In the genomic region with DNA sequence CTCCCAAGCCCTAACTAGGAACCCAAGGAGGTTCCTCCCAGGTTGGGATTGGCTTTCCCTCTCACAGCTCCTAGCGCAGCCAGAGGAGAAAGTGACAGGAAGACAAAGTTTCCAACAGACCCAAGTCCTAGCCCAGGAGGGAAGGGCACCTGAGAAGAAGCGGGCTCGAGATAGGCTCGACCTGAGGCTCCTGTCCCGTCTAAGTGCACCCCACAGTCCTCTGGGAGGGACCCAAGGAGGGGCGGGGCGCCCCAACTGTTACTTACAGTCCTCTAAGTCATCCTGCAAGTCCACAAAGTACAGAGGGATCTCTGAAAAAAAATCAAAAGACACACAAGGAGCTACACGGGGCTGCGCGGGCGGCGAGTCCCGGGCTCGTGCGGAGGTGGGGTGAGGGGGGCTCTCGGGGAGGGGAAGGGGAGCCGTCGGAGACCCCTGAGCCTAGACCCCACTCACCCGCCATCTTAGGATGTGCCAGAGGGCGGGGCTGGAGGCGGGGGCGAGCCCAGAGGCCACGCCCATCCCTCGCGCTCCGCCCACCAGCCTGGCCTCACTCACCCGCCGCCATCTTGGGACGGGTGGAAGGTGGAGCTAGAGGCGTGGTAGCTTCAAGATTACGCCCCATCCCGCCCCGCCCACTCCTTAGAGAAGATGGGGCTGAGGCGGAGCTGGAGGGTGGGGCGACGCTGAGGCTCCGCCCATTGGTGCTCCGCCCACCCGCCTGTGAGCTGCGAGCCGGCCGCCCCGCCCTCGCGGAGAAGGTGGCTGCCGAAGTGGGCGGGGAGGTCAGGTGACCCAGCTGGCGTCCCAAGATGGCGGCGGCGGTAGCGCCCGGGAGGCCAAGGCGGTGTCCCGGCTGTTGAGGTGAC, we compare ENCODE assay signal across 8 mouse cellular contexts. TPM values are rescaled to one million over a fixed set of nuclear protein-coding genes. Genes with fewer than 3 reads are reported as not detected.
A peak's percentile ranks its signal among the peaks of the same experiment; 100 is the strongest.
DNase-seq lines count a peak whose midpoint lies in the region; ATAC-seq and TF ChIP-seq lines count a peak whose summit lies in the region.

A gene (plus strand): TSS at position 704 of the 869 bp plus-strand sequence.

- peaks cover 33% of the 10 kb centered on the region for H3K4me1 ChIP-seq in heart, embryonic 12.5 days (replicated peaks)
- H3K4me1 ChIP-seq in kidney, postnatal 0 days (replicated peaks; ENCODE audit: insufficient read depth, low read length) = peaks cover 14% of the 10 kb centered on the region
- peaks cover 20% of the 10 kb centered on the region for H3K4me1 ChIP-seq in liver, embryonic 11.5 days (replicated peaks; ENCODE audit: control insufficient read depth, insufficient read depth, low read length)
- H3K4me1 ChIP-seq in stomach, embryonic 14.5 days (ENCODE audit: control insufficient read depth, insufficient read depth, low read length) = peaks cover 14% of the 10 kb centered on the region; the same call in 1 of the 2 replicates

- peaks cover 32% of the 10 kb centered on the region for H3K36me3 ChIP-seq in heart, embryonic 12.5 days
- peaks cover 22% of the 10 kb centered on the region for H3K36me3 ChIP-seq in kidney, postnatal 0 days (ENCODE audit: insufficient read depth, low read length)
- peaks cover 11% of the 10 kb centered on the region; the same call in 1 of the 2 replicates for H3K36me3 ChIP-seq in liver, embryonic 11.5 days (ENCODE audit: control insufficient read depth, insufficient read depth, low read length)
- peaks cover 14% of the 10 kb centered on the region for H3K36me3 ChIP-seq in stomach, embryonic 14.5 days (ENCODE audit: control insufficient read depth, insufficient read depth, low read length)

- under 1% methylated on average over 55 of the region's 55 CpGs for WGBS in heart, embryonic 12.5 days
- 0% methylated on average over 50 of the region's 55 CpGs for WGBS in kidney, postnatal 0 days
- WGBS in liver, embryonic 11.5 days = under 1% methylated on average over 47 of the region's 55 CpGs
- WGBS in stomach, embryonic 14.5 days = under 1% methylated on average over 51 of the region's 55 CpGs

- no peak for TF ChIP-seq CTCF in kidney, postnatal 0 days (IDR thresholded peaks at IDR 0.05; ENCODE audit: low read depth)

- peak within 1 kb of the TSS; percentile 80 for H3K4me3 ChIP-seq in heart, embryonic 12.5 days
- peak within 1 kb of the TSS; percentile 100 for H3K4me3 ChIP-seq in kidney, postnatal 0 days (replicated peaks; ENCODE audit: low read depth, low read length)
- peak within 1 kb of the TSS; percentile 76 for H3K4me3 ChIP-seq in liver, embryonic 11.5 days (ENCODE audit: low read depth, low read length)
- H3K4me3 ChIP-seq in stomach, embryonic 14.5 days (ENCODE audit: low read depth, low read length) = peak within 1 kb of the TSS; percentile 99

- H3K9me3 ChIP-seq in heart, embryonic 12.5 days (replicated peaks) = no peaks in the 10 kb centered on the region
- H3K9me3 ChIP-seq in kidney, postnatal 0 days (replicated peaks; ENCODE audit: low read length) = no peaks in the 10 kb centered on the region
- H3K9me3 ChIP-seq in liver, embryonic 11.5 days (ENCODE audit: control insufficient read depth, low read length) = no peaks in the 10 kb centered on the region
- no peaks in the 10 kb centered on the region for H3K9me3 ChIP-seq in stomach, embryonic 14.5 days (ENCODE audit: control insufficient read depth, low read depth, low read length)

- peak; percentile 99 for DNase-seq in CD4-positive helper T cell, adult 2 months (ENCODE audit: low read depth, low spot score)
- peak; percentile 98 for DNase-seq in brain, embryonic 18.5 days (ENCODE audit: low read depth, low spot score)
- DNase-seq in kidney, postnatal 0 days (ENCODE audit: low spot score) = peak; percentile 98
- DNase-seq in liver, embryonic 11.5 days (ENCODE audit: low spot score) = peak; percentile 95
- peak; percentile 100 for DNase-seq in naive thymus-derived CD4-positive, alpha-beta T cell, adult 2 months (ENCODE audit: low read depth)

- no peaks in the 10 kb centered on the region for H3K27me3 ChIP-seq in heart, embryonic 12.5 days (replicated peaks)
- no peaks in the 10 kb centered on the region for H3K27me3 ChIP-seq in kidney, postnatal 0 days (ENCODE audit: insufficient read depth, low read length)
- H3K27me3 ChIP-seq in liver, embryonic 11.5 days (replicated peaks; ENCODE audit: control insufficient read depth, insufficient read depth, low read length) = no peaks in the 10 kb centered on the region
- H3K27me3 ChIP-seq in stomach, embryonic 14.5 days (ENCODE audit: control insufficient read depth, insufficient read depth, low read length) = no peaks in the 10 kb centered on the region

- peak within 1 kb of the TSS; percentile 76 for H3K4me2 ChIP-seq in heart, embryonic 12.5 days
- peak within 1 kb of the TSS; percentile 71 for H3K4me2 ChIP-seq in kidney, postnatal 0 days (ENCODE audit: low read length)
- H3K4me2 ChIP-seq in liver, embryonic 11.5 days = peak within 1 kb of the TSS; percentile 86
- peak within 1 kb of the TSS; percentile 68 for H3K4me2 ChIP-seq in stomach, embryonic 14.5 days (replicated peaks; ENCODE audit: low read depth, low read length)

- ATAC-seq in erythroid progenitor cell, adult 5-6 weeks (replicated peaks; ENCODE audit: low FRiP score, poor library complexity, severe bottlenecking) = peak; percentile 81
- peak; percentile 99 for ATAC-seq in heart, embryonic 12.5 days (ENCODE audit: insufficient number of reproducible peaks, low FRiP score)
- peak; percentile 97 for ATAC-seq in kidney, postnatal 0 days (replicated peaks; ENCODE audit: low FRiP score, low read depth)
- ATAC-seq in liver, embryonic 11.5 days (replicated peaks; ENCODE audit: low FRiP score) = peak; percentile 89
- ATAC-seq in stomach, embryonic 14.5 days (ENCODE audit: insufficient number of reproducible peaks, insufficient read depth, low FRiP score, low read depth) = peak; percentile 96

- H3K27ac ChIP-seq in heart, embryonic 12.5 days (ENCODE audit: poor library complexity, severe bottlenecking) = peak within 1 kb of the TSS; percentile 12; the same call in 1 of the 2 replicates
- peak within 1 kb of the TSS; percentile 65 for H3K27ac ChIP-seq in kidney, postnatal 0 days
- H3K27ac ChIP-seq in liver, embryonic 11.5 days (ENCODE audit: low read depth, low read length) = peak within 1 kb of the TSS; percentile 45; the same call in 1 of the 2 replicates
- peak within 1 kb of the TSS; percentile 59; the same call in 1 of the 2 replicates for H3K27ac ChIP-seq in stomach, embryonic 14.5 days (ENCODE audit: low read length)

- peak within 1 kb of the TSS; percentile 93 for H3K9ac ChIP-seq in heart, embryonic 12.5 days
- H3K9ac ChIP-seq in kidney, postnatal 0 days (ENCODE audit: low read depth, low read length) = peak within 1 kb of the TSS; percentile 96
- peak within 1 kb of the TSS; percentile 97 for H3K9ac ChIP-seq in liver, embryonic 11.5 days (ENCODE audit: low read depth, low read length)
- H3K9ac ChIP-seq in stomach, embryonic 14.5 days (replicated peaks; ENCODE audit: low read depth, low read length) = peak within 1 kb of the TSS; percentile 86

RNA-seq across cellular contexts. Expression of the gene that starts here (rescaled TPM):
- 10.1 and 15.9 TPM in 2 replicates for total RNA-seq in erythroid progenitor cell, adult 5-6 weeks (2015; ENCODE audit: low replicate concordance)
- 7.1 and 9.9 TPM in 2 replicates for total RNA-seq in erythroid progenitor cell, adult 5-6 weeks (2017; ENCODE audit: low replicate concordance)
- polyA plus RNA-seq in heart, embryonic 12.5 days (2016; fragmentation: Nextera tagmentation; extraction: Ambion mirVana) = 39.3 and 39.5 TPM in 2 replicates
- polyA plus RNA-seq in kidney, postnatal 0 days (2015; fragmentation: Nextera tagmentation; extraction: Ambion mirVana) = 33.0 and 35.6 TPM in 2 replicates
- 26.7 and 26.8 TPM in 2 replicates for polyA plus RNA-seq in liver, embryonic 11.5 days (2014; fragmentation: Nextera tagmentation; extraction: Ambion mirVana)
- polyA plus RNA-seq in stomach, embryonic 14.5 days (2014; fragmentation: Nextera tagmentation; extraction: Ambion mirVana) = 35.4 and 35.5 TPM in 2 replicates

Comparison
In these comparisons a context has a peak if more than half of its experiments do, and no peak if none do; other contexts are left out.
1. Peak in every context shown above with its lines: DNase-seq, ATAC-seq, H3K4me3 ChIP-seq and H3K27ac ChIP-seq.
2. H3K27ac ChIP-seq: peak in every context shown above with its lines; median percentile 65 in kidney, postnatal 0 days; 59 in stomach, embryonic 14.5 days; 45 in liver, embryonic 11.5 days; 12 in heart, embryonic 12.5 days.